In genomic region chr8:122089186-122089700, GRCm38 (mm10) we compare ENCODE assay signal across 17 mouse cellular contexts.
"Had no signal": no experiment of that assay in that cellular context is flagged by ENCODE, and none has a peak within 500 bp of the region (broad histone marks: within the 10 kb centered on the region; RNA-seq: fewer than 3 reads in every experiment).

No protein-coding gene starts in this region.

- H3K27ac ChIP-seq: lung, embryonic 15.5 days; midbrain, embryonic 10.5 days; midbrain, embryonic 12.5 days; neural tube, embryonic 13.5 days; neural tube, embryonic 15.5 days had no signal

- H3K27me3 ChIP-seq: neural tube, embryonic 13.5 days; neural tube, embryonic 15.5 days had no signal

- ATAC-seq: midbrain, embryonic 16.5 days had no signal

- H3K9me3 ChIP-seq: lung, embryonic 15.5 days; midbrain, embryonic 10.5 days; midbrain, embryonic 12.5 days; neural tube, embryonic 13.5 days; neural tube, embryonic 15.5 days had no signal

- H3K36me3 ChIP-seq: lung, embryonic 15.5 days; midbrain, embryonic 10.5 days; midbrain, embryonic 12.5 days; neural tube, embryonic 13.5 days; neural tube, embryonic 15.5 days had no signal

- H3K4me3 ChIP-seq: lung, embryonic 15.5 days; midbrain, embryonic 10.5 days; midbrain, embryonic 12.5 days; myocyte; neural tube, embryonic 13.5 days; neural tube, embryonic 15.5 days had no signal

- H3K9ac ChIP-seq: lung, embryonic 15.5 days; midbrain, embryonic 12.5 days; neural tube, embryonic 13.5 days; neural tube, embryonic 15.5 days had no signal

- H3K4me2 ChIP-seq: lung, embryonic 15.5 days; midbrain, embryonic 12.5 days; neural tube, embryonic 13.5 days; neural tube, embryonic 15.5 days had no signal

- DNase-seq: lung, adult 2 months; midbrain, embryonic 14.5 days; retina, postnatal 1 day; right cerebral cortex, adult 18-20 months; right cerebral cortex, postnatal 25 days; right cerebral cortex, postnatal 4 days; spleen, adult 18-20 months; thymus, adult 18-20 months; thymus, postnatal 14 days; thymus, postnatal 36 days had no signal
